Mouse (Mus musculus): ENCODE data around the gene Cox8a. TPM values are rescaled to one million over a fixed set of nuclear protein-coding genes. Genes with fewer than 3 reads are reported as not detected.

Gene Cox8a
- polyA plus RNA-seq, 1 experiment from 2014 or later = 1,171 TPM

- H3K4me2 ChIP-seq (replicated peaks; ENCODE audit: low read depth, low read length) = no peak overlapping the region
- WGBS = 10% methylated on average over 11 of the region's 11 CpGs
- no peaks in the 10 kb centered on the region for H3K36me3 ChIP-seq (ENCODE audit: control insufficient read depth, insufficient read depth, low read length)
- no peak overlapping the region for H3K27ac ChIP-seq (ENCODE audit: low read depth, low read length)
- H3K4me3 ChIP-seq (ENCODE audit: low read length) = no peak overlapping the region
- no peak for ATAC-seq (ENCODE audit: low FRiP score, low TSS enrichment)
- no peaks in the 10 kb centered on the region for H3K9me3 ChIP-seq (ENCODE audit: control insufficient read depth, low read length)
- no peak overlapping the region for H3K9ac ChIP-seq (ENCODE audit: low read depth, low read length)
- peaks cover 31% of the 10 kb centered on the region; the same call in 1 of the 2 replicates for H3K4me1 ChIP-seq (ENCODE audit: control insufficient read depth, insufficient read depth, low read length)
- peaks cover 4% of the 10 kb centered on the region; the same call in 1 of the 2 replicates for H3K27me3 ChIP-seq (ENCODE audit: control insufficient read depth, insufficient read depth, low read length)
Measured at GRCm38 (mm10) chr19:7176041-7176696, 41.2 kb downstream of the Cox8a start.

GRCm38 (mm10) chr19:7172051-7172866 lies 45.2 kb downstream of the Cox8a start:
- H3K36me3 ChIP-seq (ENCODE audit: control insufficient read depth, insufficient read depth, low read length) = no peaks in the 10 kb centered on the region
- no peak overlapping the region for H3K4me2 ChIP-seq (replicated peaks; ENCODE audit: low read depth, low read length)
- ATAC-seq (ENCODE audit: low FRiP score, low TSS enrichment) = peak; percentile 76
- no peaks in the 10 kb centered on the region for H3K9me3 ChIP-seq (ENCODE audit: control insufficient read depth, low read length)
- peaks cover 10% of the 10 kb centered on the region for H3K27me3 ChIP-seq (ENCODE audit: control insufficient read depth, insufficient read depth, low read length)
- no peak overlapping the region for H3K9ac ChIP-seq (ENCODE audit: low read depth, low read length)
- no peak overlapping the region for H3K27ac ChIP-seq (ENCODE audit: low read depth, low read length)
- WGBS = 23% methylated on average over 13 of the region's 13 CpGs
- H3K4me1 ChIP-seq (ENCODE audit: control insufficient read depth, insufficient read depth, low read length) = peaks cover 24% of the 10 kb centered on the region; the same call in 1 of the 2 replicates
- H3K4me3 ChIP-seq (ENCODE audit: low read length) = no peak overlapping the region

- Histone ChIP-seq H3K27ac (ENCODE audit: low read depth, low read length) (no peak overlapping the region), H3K4me2 (replicated peaks; ENCODE audit: low read depth, low read length) (no peak overlapping the region)
- 13% methylated on average over 8 of the region's 8 CpGs for WGBS
Measured at GRCm38 (mm10) chr19:7171447-7171846, 46.0 kb downstream of the Cox8a start.

GRCm38 (mm10) chr19:7170916-7171315 lies 46.5 kb downstream of the Cox8a start:
- peaks cover 27% of the 10 kb centered on the region; the same call in 1 of the 2 replicates for H3K4me1 ChIP-seq (ENCODE audit: control insufficient read depth, insufficient read depth, low read length)
- H3K36me3 ChIP-seq (ENCODE audit: control insufficient read depth, insufficient read depth, low read length) = no peaks in the 10 kb centered on the region
- 54% methylated on average over 6 of the region's 6 CpGs for WGBS
- ATAC-seq (ENCODE audit: low FRiP score, low TSS enrichment) = no peak
- H3K4me3 ChIP-seq (ENCODE audit: low read length) = no peak overlapping the region
- no peaks in the 10 kb centered on the region for H3K9me3 ChIP-seq (ENCODE audit: control insufficient read depth, low read length)
- no peak overlapping the region for H3K9ac ChIP-seq (ENCODE audit: low read depth, low read length)
- no peak overlapping the region for H3K27ac ChIP-seq (ENCODE audit: low read depth, low read length)
- H3K27me3 ChIP-seq (ENCODE audit: control insufficient read depth, insufficient read depth, low read length) = peaks cover 22% of the 10 kb centered on the region
- H3K4me2 ChIP-seq (replicated peaks; ENCODE audit: low read depth, low read length) = no peak overlapping the region

More at GRCm38 (mm10) chr19:7171447-7171846, 46.0 kb downstream of the Cox8a start:
- Histone ChIP-seq H3K9ac (ENCODE audit: low read depth, low read length) (no peak overlapping the region), H3K9me3 (ENCODE audit: control insufficient read depth, low read length) (no peaks in the 10 kb centered on the region), H3K36me3 (ENCODE audit: control insufficient read depth, insufficient read depth, low read length) (no peaks in the 10 kb centered on the region), H3K4me1 (ENCODE audit: control insufficient read depth, insufficient read depth, low read length) (peaks cover 29% of the 10 kb centered on the region; the same call in 1 of the 2 replicates), H3K4me3 (ENCODE audit: low read length) (no peak overlapping the region), H3K27me3 (ENCODE audit: control insufficient read depth, insufficient read depth, low read length) (peaks cover 16% of the 10 kb centered on the region)
- 0 out of 2 replicates have a peak, but pooled peaks have one; percentile 3 for ATAC-seq (ENCODE audit: low FRiP score, low TSS enrichment)

- H3K9me3 ChIP-seq (ENCODE audit: control insufficient read depth, low read length) = no peaks in the 10 kb centered on the region
- no peak overlapping the region for H3K9ac ChIP-seq (ENCODE audit: low read depth, low read length)
- H3K4me1 ChIP-seq (ENCODE audit: control insufficient read depth, insufficient read depth, low read length) = peaks cover 49% of the 10 kb centered on the region
- no peaks in the 10 kb centered on the region for H3K36me3 ChIP-seq (ENCODE audit: control insufficient read depth, insufficient read depth, low read length)
- H3K4me2 ChIP-seq (replicated peaks; ENCODE audit: low read depth, low read length) = no peak overlapping the region
- 63% methylated on average over 2 of the region's 2 CpGs for WGBS
- peaks cover 47% of the 10 kb centered on the region for H3K27me3 ChIP-seq (ENCODE audit: control insufficient read depth, insufficient read depth, low read length)
- H3K27ac ChIP-seq (ENCODE audit: low read depth, low read length) = no peak overlapping the region
- ATAC-seq (ENCODE audit: low FRiP score, low TSS enrichment) = no peak
- no peak overlapping the region for H3K4me3 ChIP-seq (ENCODE audit: low read length)
Measured at GRCm38 (mm10) chr19:7168423-7168822, 49.0 kb downstream of the Cox8a start.

GRCm38 (mm10) chr19:7166767-7167166 lies 50.6 kb downstream of the Cox8a start:
- ATAC-seq (ENCODE audit: low FRiP score, low TSS enrichment) = no peak
- Histone ChIP-seq H3K9ac (ENCODE audit: low read depth, low read length) (no peak overlapping the region), H3K27ac (ENCODE audit: low read depth, low read length) (no peak overlapping the region), H3K4me3 (ENCODE audit: low read length) (no peak overlapping the region), H3K36me3 (ENCODE audit: control insufficient read depth, insufficient read depth, low read length) (no peaks in the 10 kb centered on the region), H3K4me2 (replicated peaks; ENCODE audit: low read depth, low read length) (no peak overlapping the region), H3K9me3 (ENCODE audit: control insufficient read depth, low read length) (no peaks in the 10 kb centered on the region), H3K27me3 (ENCODE audit: control insufficient read depth, insufficient read depth, low read length) (peaks cover 54% of the 10 kb centered on the region), H3K4me1 (ENCODE audit: control insufficient read depth, insufficient read depth, low read length) (peaks cover 43% of the 10 kb centered on the region)
- 9% methylated on average over 6 of the region's 6 CpGs for WGBS

GRCm38 (mm10) chr19:7166200-7166711 lies 51.2 kb downstream of the Cox8a start:
- Histone ChIP-seq H3K9me3 (ENCODE audit: control insufficient read depth, low read length) (no peaks in the 10 kb centered on the region), H3K36me3 (ENCODE audit: control insufficient read depth, insufficient read depth, low read length) (no peaks in the 10 kb centered on the region), H3K9ac (ENCODE audit: low read depth, low read length) (peak overlapping the region; percentile 72; the same call in 1 of the 2 replicates), H3K27me3 (ENCODE audit: control insufficient read depth, insufficient read depth, low read length) (peaks cover 56% of the 10 kb centered on the region), H3K4me3 (ENCODE audit: low read length) (peak overlapping the region; percentile 63), H3K4me2 (replicated peaks; ENCODE audit: low read depth, low read length) (peak overlapping the region; percentile 99), H3K4me1 (ENCODE audit: control insufficient read depth, insufficient read depth, low read length) (peaks cover 38% of the 10 kb centered on the region), H3K27ac (ENCODE audit: low read depth, low read length) (no peak overlapping the region)
- 5% methylated on average over 9 of the region's 15 CpGs for WGBS
- ATAC-seq (ENCODE audit: low FRiP score, low TSS enrichment) = no peak

- WGBS = 1% methylated on average over 59 of the region's 105 CpGs
Measured at GRCm38 (mm10) chr19:7165509-7166199, 51.8 kb downstream of the Cox8a start.

More at GRCm38 (mm10) chr19:7165509-7166199, 51.8 kb downstream of the Cox8a start:
- H3K9ac ChIP-seq (ENCODE audit: low read depth, low read length) = peak overlapping the region; percentile 72
- peak overlapping the region; percentile 63 for H3K4me3 ChIP-seq (ENCODE audit: low read length)
- no peak overlapping the region for H3K27ac ChIP-seq (ENCODE audit: low read depth, low read length)
- H3K4me1 ChIP-seq (ENCODE audit: control insufficient read depth, insufficient read depth, low read length) = peaks cover 36% of the 10 kb centered on the region
- H3K4me2 ChIP-seq (replicated peaks; ENCODE audit: low read depth, low read length) = peak overlapping the region; percentile 99
- no peaks in the 10 kb centered on the region for H3K36me3 ChIP-seq (ENCODE audit: control insufficient read depth, insufficient read depth, low read length)
- no peaks in the 10 kb centered on the region for H3K9me3 ChIP-seq (ENCODE audit: control insufficient read depth, low read length)
- ATAC-seq (ENCODE audit: low FRiP score, low TSS enrichment) = 0 out of 2 replicates have a peak, but pooled peaks have one; percentile 2
- H3K27me3 ChIP-seq (ENCODE audit: control insufficient read depth, insufficient read depth, low read length) = peaks cover 56% of the 10 kb centered on the region

Data from kidney, embryonic 14.5 days (tissue).